Mouse (Mus musculus) lung, postnatal 0 days (tissue): ENCODE data around the gene Foxq1.

Experiments used
- CTCF ChIP-seq: IDR thresholded peaks from 2 replicates; pipeline ENCODE4 v1.5.1; 2016; ENCODE audit warnings: antibody characterized with exemption, mild to moderate bottlenecking
- EP300 ChIP-seq: IDR thresholded peaks from 2 replicates; pipeline ENCODE4 v1.6.1; 2016; ENCODE audit warnings: antibody characterized with exemption, mild to moderate bottlenecking, control low read depth

GRCm38 (mm10) chr13:31559419-31560144 is 3.6 kb downstream of the Foxq1 start:
- TF ChIP-seq CTCF (peak; percentile 83), EP300 (no peak)
